Mouse (Mus musculus): ENCODE measurements around the gene Msx3. TPM values are rescaled to one million over a fixed set of nuclear protein-coding genes. Genes with fewer than 3 reads are reported as not detected.

Msx3 gene
- polyA plus RNA-seq, 1 experiment: 0.01 TPM

- Histone ChIP-seq H3K4me3 (ENCODE audit: insufficient read depth, poor library complexity, severe bottlenecking) (no peak overlapping the region), H3K79me2 (ENCODE audit: control insufficient read depth, insufficient read depth) (no peaks in the 10 kb centered on the region), H3ac (ENCODE audit: control insufficient read depth, insufficient read length, low read depth) (no peak overlapping the region), H3K27me3 (ENCODE audit: control insufficient read depth, insufficient read depth, insufficient read length) (no peaks in the 10 kb centered on the region), H3K36me3 (ENCODE audit: control insufficient read depth, insufficient read depth) (peaks cover 4% of the 10 kb centered on the region), H3K79me3 (ENCODE audit: low read depth) (no peaks in the 10 kb centered on the region)
- TF ChIP-seq CTCF (IDR thresholded peaks at IDR 0.05; ENCODE audit: control insufficient read depth, insufficient read depth, insufficient read length): no peak
- no peak for TF ChIP-seq FOSL1 (IDR thresholded peaks at IDR 0.05; ENCODE audit: insufficient read depth, low read length, poor library complexity, severe bottlenecking)
- no peak for TF ChIP-seq MAX (IDR thresholded peaks at IDR 0.05)
- no peak for TF ChIP-seq MYOD1 (IDR thresholded peaks at IDR 0.05; ENCODE audit: control insufficient read depth, insufficient read length, low read depth)
- no peak for TF ChIP-seq MYOG (IDR thresholded peaks at IDR 0.05; ENCODE audit: control insufficient read depth, extremely low read depth, insufficient read length)
- no peak for TF ChIP-seq CEBPB (IDR thresholded peaks at IDR 0.05; ENCODE audit: low read depth)
- no peak for TF ChIP-seq USF1 (IDR thresholded peaks at IDR 0.05; ENCODE audit: low read depth)
These were observed 37.6 kb downstream of the Msx3 start for GRCm38 (mm10) chr7:140011336-140011735.

- peaks cover 17% of the 10 kb centered on the region for H3K36me3 ChIP-seq (ENCODE audit: control insufficient read depth, insufficient read depth)
- H3K27me3 ChIP-seq (ENCODE audit: control insufficient read depth, insufficient read depth, insufficient read length): no peaks in the 10 kb centered on the region
- TF ChIP-seq CEBPB (IDR thresholded peaks at IDR 0.05; ENCODE audit: low read depth) (no peak), USF1 (IDR thresholded peaks at IDR 0.05; ENCODE audit: low read depth) (no peak), MYOG (IDR thresholded peaks at IDR 0.05; ENCODE audit: control insufficient read depth, extremely low read depth, insufficient read length) (no peak), MYOD1 (IDR thresholded peaks at IDR 0.05; ENCODE audit: control insufficient read depth, insufficient read length, low read depth) (no peak), MAX (IDR thresholded peaks at IDR 0.05) (no peak), FOSL1 (IDR thresholded peaks at IDR 0.05; ENCODE audit: insufficient read depth, low read length, poor library complexity, severe bottlenecking) (no peak), CTCF (IDR thresholded peaks at IDR 0.05; ENCODE audit: control insufficient read depth, insufficient read depth, insufficient read length) (no peak)
- H3K4me3 ChIP-seq (ENCODE audit: insufficient read depth, poor library complexity, severe bottlenecking): no peak overlapping the region
- H3ac ChIP-seq (ENCODE audit: control insufficient read depth, insufficient read length, low read depth): no peak overlapping the region
- no peaks in the 10 kb centered on the region for H3K79me3 ChIP-seq (ENCODE audit: low read depth)
- H3K79me2 ChIP-seq (ENCODE audit: control insufficient read depth, insufficient read depth): no peaks in the 10 kb centered on the region
These were observed 41.1 kb downstream of the Msx3 start for GRCm38 (mm10) chr7:140007781-140008180.

GRCm38 (mm10) chr7:140006861-140007611 lies 41.9 kb downstream of the Msx3 start:
- no peaks in the 10 kb centered on the region for H3K79me2 ChIP-seq (ENCODE audit: control insufficient read depth, insufficient read depth)
- peaks cover 22% of the 10 kb centered on the region for H3K36me3 ChIP-seq (ENCODE audit: control insufficient read depth, insufficient read depth)

GRCm38 (mm10) chr7:140004666-140005065 lies 44.2 kb downstream of the Msx3 start:
- Histone ChIP-seq H3K79me3 (ENCODE audit: low read depth) (no peaks in the 10 kb centered on the region), H3ac (ENCODE audit: control insufficient read depth, insufficient read length, low read depth) (no peak overlapping the region), H3K36me3 (ENCODE audit: control insufficient read depth, insufficient read depth) (peaks cover 35% of the 10 kb centered on the region), H3K27me3 (ENCODE audit: control insufficient read depth, insufficient read depth, insufficient read length) (no peaks in the 10 kb centered on the region), H3K4me3 (ENCODE audit: insufficient read depth, poor library complexity, severe bottlenecking) (no peak overlapping the region), H3K79me2 (ENCODE audit: control insufficient read depth, insufficient read depth) (no peaks in the 10 kb centered on the region)
- no peak for TF ChIP-seq FOSL1 (IDR thresholded peaks at IDR 0.05; ENCODE audit: insufficient read depth, low read length, poor library complexity, severe bottlenecking)
- no peak for TF ChIP-seq MYOG (IDR thresholded peaks at IDR 0.05; ENCODE audit: control insufficient read depth, extremely low read depth, insufficient read length)
- TF ChIP-seq CTCF (IDR thresholded peaks at IDR 0.05; ENCODE audit: control insufficient read depth, insufficient read depth, insufficient read length): no peak
- TF ChIP-seq MAX (IDR thresholded peaks at IDR 0.05): no peak
- no peak for TF ChIP-seq CEBPB (IDR thresholded peaks at IDR 0.05; ENCODE audit: low read depth)

More at GRCm38 (mm10) chr7:140006861-140007611, 41.9 kb downstream of the Msx3 start:
- Histone ChIP-seq H3K27me3 (ENCODE audit: control insufficient read depth, insufficient read depth, insufficient read length) (no peaks in the 10 kb centered on the region), H3K4me3 (ENCODE audit: insufficient read depth, poor library complexity, severe bottlenecking) (no peak overlapping the region), H3ac (ENCODE audit: control insufficient read depth, insufficient read length, low read depth) (no peak overlapping the region), H3K79me3 (ENCODE audit: low read depth) (no peaks in the 10 kb centered on the region)
- TF ChIP-seq USF1 (IDR thresholded peaks at IDR 0.05; ENCODE audit: low read depth) (no peak), MAX (IDR thresholded peaks at IDR 0.05) (no peak), CEBPB (IDR thresholded peaks at IDR 0.05; ENCODE audit: low read depth) (no peak), CTCF (IDR thresholded peaks at IDR 0.05; ENCODE audit: control insufficient read depth, insufficient read depth, insufficient read length) (no peak), MYOD1 (IDR thresholded peaks at IDR 0.05; ENCODE audit: control insufficient read depth, insufficient read length, low read depth) (no peak), FOSL1 (IDR thresholded peaks at IDR 0.05; ENCODE audit: insufficient read depth, low read length, poor library complexity, severe bottlenecking) (no peak), MYOG (IDR thresholded peaks at IDR 0.05; ENCODE audit: control insufficient read depth, extremely low read depth, insufficient read length) (no peak)

GRCm38 (mm10) chr7:140001086-140001740 lies 47.7 kb downstream of the Msx3 start:
- no peaks in the 10 kb centered on the region for H3K79me3 ChIP-seq (ENCODE audit: low read depth)
- H3K36me3 ChIP-seq (ENCODE audit: control insufficient read depth, insufficient read depth): peaks cover 45% of the 10 kb centered on the region
- H3ac ChIP-seq (ENCODE audit: control insufficient read depth, insufficient read length, low read depth): no peak overlapping the region
- H3K27me3 ChIP-seq (ENCODE audit: control insufficient read depth, insufficient read depth, insufficient read length): no peaks in the 10 kb centered on the region
- TF ChIP-seq FOSL1 (IDR thresholded peaks at IDR 0.05; ENCODE audit: insufficient read depth, low read length, poor library complexity, severe bottlenecking): no peak
- TF ChIP-seq MAX (IDR thresholded peaks at IDR 0.05): no peak
- no peaks in the 10 kb centered on the region for H3K79me2 ChIP-seq (ENCODE audit: control insufficient read depth, insufficient read depth)
- no peak overlapping the region for H3K4me3 ChIP-seq (ENCODE audit: insufficient read depth, poor library complexity, severe bottlenecking)

Measured in C2C12 (cell line).